Mouse (Mus musculus): ENCODE results near the gene Stk25. TPM values are rescaled to one million over a fixed set of nuclear protein-coding genes. Genes with fewer than 3 reads are reported as not detected.

Stk25 gene
- total and polyA plus RNA-seq, 3 experiments, result 81.2 to 104 (median 90.4) TPM

DNA sequence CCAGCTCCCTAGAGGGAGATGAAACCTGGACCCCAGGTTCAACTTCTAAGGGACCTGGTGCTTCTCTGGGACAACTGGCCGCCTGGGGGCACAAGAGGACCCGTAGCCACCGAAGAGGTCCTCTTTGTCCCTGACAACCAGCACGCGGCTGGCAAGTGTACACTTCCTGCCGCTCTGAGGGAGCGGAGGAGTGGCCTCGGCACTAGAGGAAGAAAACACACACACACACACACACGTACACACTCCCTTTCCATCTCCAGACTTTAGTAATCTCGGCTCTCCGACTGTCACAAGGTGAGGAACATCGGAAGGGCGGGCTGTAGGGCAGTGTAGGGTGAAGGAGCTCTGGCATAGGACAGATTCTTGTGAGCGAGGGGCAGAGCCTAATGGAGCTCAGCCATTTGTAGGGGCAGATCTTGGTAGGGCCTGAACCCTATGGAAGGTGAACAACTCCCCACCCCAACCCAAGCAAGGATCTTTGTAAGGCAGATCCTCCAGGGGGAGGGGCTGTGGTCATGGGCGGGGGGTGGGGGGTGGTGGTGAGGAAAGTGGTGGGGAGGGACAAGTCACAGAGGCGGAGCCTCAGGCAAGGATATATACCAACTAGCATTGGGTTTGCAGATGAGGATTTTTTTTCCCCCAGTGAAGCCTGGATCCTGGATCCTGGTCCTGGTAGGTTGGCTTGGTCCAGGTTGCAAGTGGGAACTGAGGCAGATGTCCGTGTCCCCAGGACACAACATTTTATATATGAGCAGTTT, 10.5 kb upstream of the Stk25 start:
- Histone ChIP-seq H3K79me2 (replicated peaks; ENCODE audit: control insufficient read depth, insufficient read depth, low read length) (no peaks in the 10 kb centered on the region), H3K27me3 (ENCODE audit: control insufficient read depth, insufficient read depth, low read length) (no peaks in the 10 kb centered on the region), H3K27ac (peak overlapping the region; percentile 40), H3K4me3 (peak overlapping the region; percentile 46), H3K9ac (ENCODE audit: low read depth, low read length) (peak overlapping the region; percentile 50; the same call in 1 of the 2 replicates), H3K36me3 (ENCODE audit: control insufficient read depth, insufficient read depth, low read length) (no peaks in the 10 kb centered on the region), H3K4me1 (ENCODE audit: control insufficient read depth, insufficient read depth, low read length) (peaks cover 1% of the 10 kb centered on the region; the same call in 1 of the 2 replicates)
- intact Hi-C loops (cut with DNase I), result loop anchor here (1.0 to 5.0 kb wide), 3 partner anchors 16 to 133 kb away; partner anchors contain the start of genes Bok, Dtymk and Ing5
- TF ChIP-seq CTCF (IDR thresholded peaks at IDR 0.05) (peak; percentile 88), POLR2A (IDR thresholded peaks at IDR 0.05; ENCODE audit: insufficient read depth, low read depth, low read length) (peak; percentile 55), EP300 (IDR thresholded peaks at IDR 0.05; ENCODE audit: insufficient read depth, low read depth, low read length) (peak; percentile 71)
- peak; percentile 87 to 88 for DNase-seq
- 7% methylated on average over 17 of the region's 17 CpGs for whole genome bisulfite sequencing

DNA sequence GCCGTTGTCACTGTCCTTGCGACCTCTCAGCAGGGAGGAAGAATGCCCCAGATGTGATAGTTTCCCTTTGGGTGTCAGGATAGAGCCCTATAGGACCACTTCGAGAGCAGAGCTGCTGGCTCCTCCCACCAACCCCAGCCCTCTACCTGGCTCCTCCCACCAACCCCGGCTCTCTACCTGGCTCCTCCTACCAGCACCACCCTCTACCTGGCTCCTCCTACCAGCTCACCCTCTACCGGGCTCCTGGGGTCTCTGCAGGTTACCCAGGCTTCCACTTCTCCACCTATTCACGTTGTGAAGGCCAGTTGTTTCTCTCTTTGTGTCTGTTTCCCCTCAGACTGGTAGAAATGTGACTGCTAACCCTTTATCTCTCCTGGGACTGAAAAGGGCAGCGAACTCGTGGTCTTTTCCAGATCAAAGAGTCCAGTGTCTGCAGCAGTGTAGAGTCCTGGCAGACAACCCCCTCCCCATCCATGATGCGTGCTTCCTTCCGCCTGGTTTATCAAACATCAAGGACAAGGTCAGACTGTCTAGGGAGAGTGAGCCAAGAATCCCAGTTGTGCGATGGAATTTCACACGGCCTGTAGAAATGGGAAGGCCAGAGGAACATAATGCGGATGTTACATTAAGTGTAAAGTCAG, 9.4 kb upstream of the Stk25 start:
- TF ChIP-seq POLR2A (IDR thresholded peaks at IDR 0.05; ENCODE audit: insufficient read depth, low read depth, low read length) (no peak), EP300 (IDR thresholded peaks at IDR 0.05; ENCODE audit: insufficient read depth, low read depth, low read length) (no peak), CTCF (IDR thresholded peaks at IDR 0.05) (no peak)
- Histone ChIP-seq H3K4me3 (no peak overlapping the region), H3K9ac (ENCODE audit: low read depth, low read length) (no peak overlapping the region), H3K4me1 (ENCODE audit: control insufficient read depth, insufficient read depth, low read length) (peaks cover 1% of the 10 kb centered on the region; the same call in 1 of the 2 replicates), H3K27me3 (ENCODE audit: control insufficient read depth, insufficient read depth, low read length) (no peaks in the 10 kb centered on the region), H3K79me2 (replicated peaks; ENCODE audit: control insufficient read depth, insufficient read depth, low read length) (no peaks in the 10 kb centered on the region), H3K36me3 (ENCODE audit: control insufficient read depth, insufficient read depth, low read length) (no peaks in the 10 kb centered on the region), H3K27ac (peak overlapping the region; percentile 40)
- WGBS, result 19% methylated on average over 13 of the region's 13 CpGs
- intact Hi-C loops (cut with DNase I), result loop anchor here (1.0 to 5.0 kb wide), 3 partner anchors 17 to 134 kb away; partner anchors contain the start of genes Bok, Dtymk and Ing5
- DNase-seq, result no peak

DNA sequence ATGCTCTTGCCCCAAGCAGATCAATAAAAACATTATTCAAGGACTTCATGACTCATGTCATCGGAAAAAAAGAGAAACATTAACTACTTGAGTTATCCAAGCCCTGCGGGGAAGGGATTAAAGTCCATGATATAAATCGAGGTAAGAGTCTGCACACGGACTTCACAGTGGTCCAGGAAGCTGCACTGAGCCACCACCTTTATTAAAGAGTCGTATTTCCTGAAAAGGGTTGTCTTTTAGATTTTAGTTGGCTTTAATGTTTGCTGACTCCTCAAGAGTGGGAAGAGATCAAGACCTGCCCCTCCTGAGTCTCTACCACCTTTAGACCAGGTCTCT, 1.5 kb downstream of the Stk25 start:
- 77% methylated on average over 5 of the region's 5 CpGs for WGBS
- Histone ChIP-seq H3K9ac (ENCODE audit: low read depth, low read length) (no peak overlapping the region), H3K27ac (no peak overlapping the region), H3K27me3 (ENCODE audit: control insufficient read depth, insufficient read depth, low read length) (no peaks in the 10 kb centered on the region), H3K4me1 (ENCODE audit: control insufficient read depth, insufficient read depth, low read length) (no peaks in the 10 kb centered on the region), H3K79me2 (replicated peaks; ENCODE audit: control insufficient read depth, insufficient read depth, low read length) (no peaks in the 10 kb centered on the region), H3K36me3 (ENCODE audit: control insufficient read depth, insufficient read depth, low read length) (no peaks in the 10 kb centered on the region), H3K4me3 (no peak overlapping the region)
- no peak for DNase-seq
- intact Hi-C loops (cut with DNase I), result no loop called here
- TF ChIP-seq EP300 (IDR thresholded peaks at IDR 0.05; ENCODE audit: insufficient read depth, low read depth, low read length), result no peak
- TF ChIP-seq POLR2A (IDR thresholded peaks at IDR 0.05; ENCODE audit: insufficient read depth, low read depth, low read length), result no peak
- TF ChIP-seq CTCF (IDR thresholded peaks at IDR 0.05), result no peak

DNA sequence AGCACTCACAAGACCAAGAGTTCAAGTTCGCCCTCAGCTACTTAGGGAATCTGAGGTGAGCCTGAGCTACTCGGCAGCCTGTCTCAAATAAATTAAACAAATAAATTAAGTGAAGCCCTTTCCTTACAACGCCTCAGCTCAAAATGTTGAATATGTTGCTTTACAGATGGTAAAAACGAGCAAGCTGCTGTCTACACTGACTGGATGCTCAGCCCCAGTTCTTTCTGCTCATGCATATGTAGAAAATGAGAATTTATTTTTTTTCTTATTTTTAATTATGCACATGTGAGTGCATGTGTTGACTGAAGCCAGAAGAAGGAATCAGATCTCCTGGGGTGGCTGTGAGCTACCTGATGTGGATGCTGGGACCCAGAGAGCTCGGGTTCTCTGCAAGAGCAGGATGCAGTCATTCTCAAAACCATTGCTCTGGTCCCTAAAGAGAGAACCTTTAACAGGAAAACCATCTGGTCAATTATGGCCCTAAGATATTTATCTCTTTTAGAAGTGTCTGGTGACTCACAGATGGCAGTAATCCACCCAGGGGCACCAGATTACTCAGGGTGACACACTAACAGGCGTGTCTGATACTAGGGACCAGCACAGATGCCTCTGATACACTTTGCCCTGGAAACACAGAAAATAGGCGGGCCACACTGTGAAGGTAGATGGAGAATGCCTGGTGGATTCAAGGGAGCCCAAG, 2.0 kb downstream of the Stk25 start:
- Histone ChIP-seq H3K36me3 (ENCODE audit: control insufficient read depth, insufficient read depth, low read length) (no peaks in the 10 kb centered on the region), H3K27ac (no peak overlapping the region), H3K4me1 (ENCODE audit: control insufficient read depth, insufficient read depth, low read length) (no peaks in the 10 kb centered on the region), H3K4me3 (no peak overlapping the region), H3K9ac (ENCODE audit: low read depth, low read length) (no peak overlapping the region), H3K79me2 (replicated peaks; ENCODE audit: control insufficient read depth, insufficient read depth, low read length) (no peaks in the 10 kb centered on the region), H3K27me3 (ENCODE audit: control insufficient read depth, insufficient read depth, low read length) (no peaks in the 10 kb centered on the region)
- intact Hi-C loops (cut with DNase I), result no loop called here
- 75% methylated on average over 7 of the region's 7 CpGs for WGBS
- no peak for DNase-seq
- TF ChIP-seq CTCF (IDR thresholded peaks at IDR 0.05) (no peak), POLR2A (IDR thresholded peaks at IDR 0.05; ENCODE audit: insufficient read depth, low read depth, low read length) (no peak), EP300 (IDR thresholded peaks at IDR 0.05; ENCODE audit: insufficient read depth, low read depth, low read length) (no peak)

DNA sequence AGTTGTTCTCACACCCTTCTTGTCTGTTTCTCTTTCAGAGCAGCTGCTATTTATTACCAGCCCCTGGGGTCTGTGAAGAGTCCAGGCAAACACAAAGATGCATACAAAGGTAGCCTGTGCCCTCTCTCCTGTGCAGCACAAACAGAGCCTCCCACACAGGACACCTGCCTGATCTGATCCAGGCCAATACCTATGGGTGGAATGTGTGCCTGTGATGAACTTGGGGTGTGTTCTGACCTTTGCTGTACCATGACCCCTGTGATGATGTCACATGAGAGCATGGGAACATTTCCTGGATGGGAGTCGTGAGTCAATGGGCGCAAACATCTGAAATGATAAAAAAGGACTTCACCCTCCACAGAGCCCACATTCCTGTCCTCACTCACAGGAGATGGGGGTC, 3.7 kb downstream of the Stk25 start:
- H3K27ac ChIP-seq, result no peak overlapping the region
- DNase-seq, result no peak

More for the DNA sequence above, 3.7 kb downstream of the Stk25 start:
- TF ChIP-seq EP300 (IDR thresholded peaks at IDR 0.05; ENCODE audit: insufficient read depth, low read depth, low read length), result no peak
- no peak for TF ChIP-seq POLR2A (IDR thresholded peaks at IDR 0.05; ENCODE audit: insufficient read depth, low read depth, low read length)
- no peak for TF ChIP-seq CTCF (IDR thresholded peaks at IDR 0.05)
- Histone ChIP-seq H3K27me3 (ENCODE audit: control insufficient read depth, insufficient read depth, low read length) (no peaks in the 10 kb centered on the region), H3K36me3 (ENCODE audit: control insufficient read depth, insufficient read depth, low read length) (no peaks in the 10 kb centered on the region), H3K9ac (ENCODE audit: low read depth, low read length) (no peak overlapping the region), H3K4me3 (no peak overlapping the region), H3K4me1 (ENCODE audit: control insufficient read depth, insufficient read depth, low read length) (no peaks in the 10 kb centered on the region), H3K79me2 (replicated peaks; ENCODE audit: control insufficient read depth, insufficient read depth, low read length) (no peaks in the 10 kb centered on the region)
- 44% methylated on average over 2 of the region's 2 CpGs for WGBS
- intact Hi-C loops (cut with DNase I), result no loop called here
